Mouse (Mus musculus): Measurements from ENCODE around the gene Psmc6. TPM values are rescaled to one million over a fixed set of nuclear protein-coding genes. Genes with fewer than 3 reads are reported as not detected.

Psmc6 gene
- polyA plus RNA-seq, 1 experiment from 2014 or later = 175 TPM

GRCm38 (mm10) chr14:45350931-45351859 lies 21.6 kb downstream of the Psmc6 start, which contains the start of gene Styx:
TSS of gene Styx (plus strand) at chr14:45351093.
- no peak for TF ChIP-seq CTCF (IDR thresholded peaks at IDR 0.05)
- H3K27me3 ChIP-seq = no peaks in the 10 kb centered on the region
- ChIA-PET CTCF (interaction anchor here (2.1 kb wide), 1 partner anchor 22 kb away, joined by 6 read pairs; the partner anchor contains the start of gene Psmc6), POLR2A (no interaction called here)
- in situ Hi-C loops (cut with MboI; ENCODE audit: low pct_unique_long_range_greater_than_20kb) = no loop called here
- ATAC-seq (peak; percentile 96), DNase-seq (ENCODE audit: low read depth, low spot score) (peak; percentile 46)

GRCm38 (mm10) chr14:45364211-45365195 lies 34.9 kb downstream of the Psmc6 start:
- no peak for ATAC-seq
- in situ Hi-C loops (cut with MboI; ENCODE audit: low pct_unique_long_range_greater_than_20kb) = no loop called here
- POLR2A ChIA-PET = interaction anchor here (0.6 kb wide), 1 partner anchor 7 kb away, joined by 5 read pairs; no protein-coding TSS in a partner anchor

DNA sequence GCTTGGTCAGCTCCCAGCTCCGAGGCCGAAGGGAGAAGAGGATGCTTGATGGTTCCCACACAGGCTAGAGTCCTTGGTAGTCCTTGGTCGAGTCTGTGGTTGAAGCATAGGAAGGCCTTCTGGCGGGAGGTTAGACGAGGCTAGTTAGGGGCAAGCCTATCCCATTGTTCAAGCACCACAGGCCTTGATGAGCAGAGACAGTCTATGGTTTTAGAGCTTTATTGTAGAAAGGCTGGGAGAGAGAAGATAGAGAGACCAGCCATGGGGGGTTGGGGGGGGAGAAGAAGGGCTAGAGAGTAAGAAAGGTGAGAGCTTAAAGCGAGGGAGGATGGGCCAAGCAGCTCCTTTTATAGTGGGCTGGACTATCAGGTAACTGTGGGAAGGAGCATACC lies 35.6 kb downstream of the Psmc6 start:
- TF ChIP-seq CTCF (IDR thresholded peaks at IDR 0.05) = no peak
- POLR2A ChIA-PET = interaction anchor here (0.6 kb wide), 1 partner anchor 8 kb away, joined by 5 read pairs; no protein-coding TSS in a partner anchor
- ATAC-seq = no peak

More at GRCm38 (mm10) chr14:45364211-45365195, 34.9 kb downstream of the Psmc6 start:
- TF ChIP-seq CTCF (IDR thresholded peaks at IDR 0.05) = no peak
- no peak for DNase-seq (ENCODE audit: low read depth, low spot score)
- no peaks in the 10 kb centered on the region for H3K27me3 ChIP-seq
- CTCF ChIA-PET = no interaction called here

DNA sequence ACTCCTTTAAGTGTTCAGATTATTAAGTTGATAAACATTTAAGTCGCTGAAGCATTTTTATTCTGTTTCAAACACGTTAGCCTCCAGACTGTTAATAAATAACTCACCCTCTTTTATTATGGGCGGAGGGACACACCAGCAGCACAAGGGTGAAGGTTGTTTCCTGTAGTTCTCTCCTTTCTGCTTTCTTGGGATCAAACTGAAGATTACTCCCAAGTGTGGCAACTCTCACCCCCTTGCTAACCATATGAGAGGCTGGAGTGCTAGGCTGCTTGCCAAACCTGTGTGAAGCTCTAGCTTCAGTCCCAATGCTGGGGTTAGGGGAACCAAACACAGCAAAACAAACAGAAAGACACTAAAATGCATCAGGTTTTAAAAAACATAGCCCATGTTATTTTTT lies 49.2 kb downstream of the Psmc6 start:
- H3K27me3 ChIP-seq = no peaks in the 10 kb centered on the region
- ChIA-PET POLR2A (no interaction called here), CTCF (interaction anchor here (0.8 to 1.2 kb wide), 2 partner anchors 13 to 24 kb away, joined by 3 read pairs; no protein-coding TSS in a partner anchor)
- in situ Hi-C loops (cut with MboI; ENCODE audit: low pct_unique_long_range_greater_than_20kb) = loop anchor here (25.0 kb wide), 1 partner anchor 1384 kb away; the partner anchor contains the start of gene Cdkn3
- TF ChIP-seq CTCF (IDR thresholded peaks at IDR 0.05) = no peak
- DNase-seq (ENCODE audit: low read depth, low spot score) = no peak
- ATAC-seq = no peak

More for the DNA sequence above, 35.6 kb downstream of the Psmc6 start:
- CTCF ChIA-PET = interaction anchor here (1.3 to 1.4 kb wide), 2 partner anchors 9 to 14 kb away, joined by 3 read pairs; no protein-coding TSS in a partner anchor
- DNase-seq (ENCODE audit: low read depth, low spot score) = no peak
- no peaks in the 10 kb centered on the region for H3K27me3 ChIP-seq
- in situ Hi-C loops (cut with MboI; ENCODE audit: low pct_unique_long_range_greater_than_20kb) = no loop called here

DNA sequence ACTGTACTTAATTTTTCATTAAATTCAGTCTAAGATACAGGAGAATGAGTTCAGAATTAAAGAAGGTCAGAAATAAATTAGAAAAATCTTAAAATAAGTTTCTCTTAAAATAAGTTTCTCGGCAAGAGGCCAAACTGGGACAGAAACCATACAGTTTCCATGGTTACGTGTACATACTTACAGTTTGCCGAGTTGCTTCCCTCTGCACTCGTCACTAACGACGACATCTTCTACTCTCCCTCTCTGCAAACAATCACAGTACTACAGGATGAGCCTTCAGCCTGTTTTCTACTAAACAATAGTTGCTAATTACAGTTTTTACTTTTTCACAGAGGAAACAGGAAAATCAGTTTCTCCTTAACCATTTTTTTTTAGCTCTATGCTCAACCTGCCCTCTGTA lies 51.2 kb downstream of the Psmc6 start:
- no peak for TF ChIP-seq CTCF (IDR thresholded peaks at IDR 0.05)
- CTCF ChIA-PET = no interaction called here
- no peak for ATAC-seq
- H3K27me3 ChIP-seq = no peaks in the 10 kb centered on the region
- POLR2A ChIA-PET = no interaction called here
- DNase-seq (ENCODE audit: low read depth, low spot score) = no peak
- in situ Hi-C loops (cut with MboI; ENCODE audit: low pct_unique_long_range_greater_than_20kb) = loop anchor here (25.0 kb wide), 1 partner anchor 1382 kb away; the partner anchor contains the start of gene Cdkn3

DNA sequence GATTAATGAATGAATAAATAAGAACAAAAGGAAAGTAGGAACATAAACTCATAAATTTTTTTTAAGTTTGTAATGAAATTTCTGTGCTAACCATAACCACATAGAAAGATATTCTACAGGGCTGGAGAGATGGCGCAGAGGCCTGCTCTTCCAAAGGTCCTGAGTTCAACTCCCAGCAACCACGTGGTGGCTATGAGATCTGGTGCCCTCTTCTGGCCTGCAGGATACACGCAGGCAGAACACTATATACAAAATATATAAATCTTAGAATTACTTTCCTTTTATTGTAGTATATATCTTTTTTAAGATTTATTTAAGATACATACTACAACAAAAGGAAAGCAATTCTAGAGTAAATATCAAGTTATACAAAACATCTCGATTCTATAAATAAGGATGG lies 53.3 kb downstream of the Psmc6 start:
- ATAC-seq = no peak
- DNase-seq (ENCODE audit: low read depth, low spot score) = no peak
- CTCF ChIA-PET = no interaction called here
- in situ Hi-C loops (cut with MboI; ENCODE audit: low pct_unique_long_range_greater_than_20kb) = loop anchor here (25.0 kb wide), 1 partner anchor 1379 kb away; the partner anchor contains the start of gene Cdkn3
- POLR2A ChIA-PET = no interaction called here
- peak; percentile 75 for TF ChIP-seq CTCF (IDR thresholded peaks at IDR 0.05)
- no peaks in the 10 kb centered on the region for H3K27me3 ChIP-seq

- no peak for TF ChIP-seq CTCF (IDR thresholded peaks at IDR 0.05)
- in situ Hi-C loops (cut with MboI; ENCODE audit: low pct_unique_long_range_greater_than_20kb) = loop anchor here (25.0 kb wide), 1 partner anchor 1377 kb away; the partner anchor contains the start of gene Cdkn3
- DNase-seq (ENCODE audit: low read depth, low spot score) (no peak), ATAC-seq (no peak)
- no peaks in the 10 kb centered on the region for H3K27me3 ChIP-seq
- ChIA-PET POLR2A (no interaction called here), CTCF (interaction anchor here (0.7 to 1.5 kb wide), 2 partner anchors 51 to 56 kb away, joined by 3 to 4 read pairs; partner anchors contain the start of gene Psmc6)
These were observed 56.0 kb downstream of the Psmc6 start for GRCm38 (mm10) chr14:45385596-45385995.

- no peaks in the 10 kb centered on the region for H3K27me3 ChIP-seq
- DNase-seq (ENCODE audit: low read depth, low spot score) (no peak), ATAC-seq (peak; percentile 10)
- in situ Hi-C loops (cut with MboI; ENCODE audit: low pct_unique_long_range_greater_than_20kb) = loop anchor here (25.0 kb wide), 1 partner anchor 1375 kb away; the partner anchor contains the start of gene Cdkn3
- CTCF ChIA-PET = interaction anchor here (2.2 kb wide), 1 partner anchor 36 kb away, joined by 5 read pairs; no protein-coding TSS in a partner anchor
- TF ChIP-seq CTCF (IDR thresholded peaks at IDR 0.05) = no peak
- POLR2A ChIA-PET = no interaction called here
These were observed 57.9 kb downstream of the Psmc6 start for GRCm38 (mm10) chr14:45387480-45387879.

DNA sequence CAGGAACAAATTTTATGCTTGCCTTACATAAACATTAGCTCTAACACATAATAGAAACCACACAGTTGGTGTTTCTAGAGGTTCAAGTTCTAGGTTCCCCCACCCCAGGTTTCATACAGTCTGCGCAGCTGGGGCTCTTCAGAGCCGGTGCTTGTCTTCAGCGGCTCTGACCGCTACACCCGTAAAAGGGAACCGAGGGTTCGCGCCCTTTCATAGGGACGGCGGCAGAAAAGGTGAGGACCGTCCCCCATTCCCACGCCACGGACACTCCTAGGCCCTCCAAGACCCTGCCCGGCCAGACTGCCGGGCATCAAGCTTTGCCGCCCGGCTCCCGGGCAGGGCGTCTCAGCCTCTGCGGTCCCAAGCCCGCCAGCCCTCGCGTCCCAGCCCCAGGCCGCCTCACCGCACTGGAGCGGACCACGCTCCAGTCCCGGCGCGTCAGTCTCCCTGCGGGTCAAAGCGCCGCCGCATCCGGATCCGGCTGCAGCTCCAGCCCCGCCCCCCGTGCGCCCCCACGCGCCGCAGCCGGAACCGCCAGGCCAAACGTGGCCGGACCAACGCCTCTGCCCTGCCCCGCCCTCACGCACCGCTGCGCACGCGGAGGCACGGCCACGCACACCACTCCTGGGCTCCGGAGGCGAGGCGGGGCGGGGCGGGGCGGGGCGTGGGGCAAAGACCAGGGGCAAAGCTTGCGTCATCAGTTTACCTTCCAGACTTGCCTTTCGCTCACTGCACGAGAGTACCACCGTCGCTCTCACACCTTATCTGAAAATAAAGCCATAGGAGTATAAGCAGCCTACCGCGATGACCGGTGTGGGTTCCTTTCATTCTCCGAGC lies 59.0 kb downstream of the Psmc6 start:
- in situ Hi-C loops (cut with MboI; ENCODE audit: low pct_unique_long_range_greater_than_20kb) = loop anchor here (25.0 kb wide), 1 partner anchor 1374 kb away; the partner anchor contains the start of gene Cdkn3
- ATAC-seq = peak; percentile 92
- CTCF ChIA-PET = interaction anchor here (1.3 to 2.2 kb wide), 2 partner anchors 9 to 35 kb away, joined by 3 to 5 read pairs; no protein-coding TSS in a partner anchor

More for the DNA sequence above, 59.0 kb downstream of the Psmc6 start:
- POLR2A ChIA-PET = interaction anchor here (0.5 to 1.3 kb wide), 4 partner anchors 10 to 86 kb away, joined by 3 to 5 read pairs (median 4); no protein-coding TSS in a partner anchor
- H3K27me3 ChIP-seq = no peaks in the 10 kb centered on the region
- peak; percentile 54 for TF ChIP-seq CTCF (IDR thresholded peaks at IDR 0.05)
- DNase-seq (ENCODE audit: low read depth, low spot score) = no peak

All from Patski (cell line).